8 mouse cellular contexts compared by ENCODE assay signal in the genomic region with DNA sequence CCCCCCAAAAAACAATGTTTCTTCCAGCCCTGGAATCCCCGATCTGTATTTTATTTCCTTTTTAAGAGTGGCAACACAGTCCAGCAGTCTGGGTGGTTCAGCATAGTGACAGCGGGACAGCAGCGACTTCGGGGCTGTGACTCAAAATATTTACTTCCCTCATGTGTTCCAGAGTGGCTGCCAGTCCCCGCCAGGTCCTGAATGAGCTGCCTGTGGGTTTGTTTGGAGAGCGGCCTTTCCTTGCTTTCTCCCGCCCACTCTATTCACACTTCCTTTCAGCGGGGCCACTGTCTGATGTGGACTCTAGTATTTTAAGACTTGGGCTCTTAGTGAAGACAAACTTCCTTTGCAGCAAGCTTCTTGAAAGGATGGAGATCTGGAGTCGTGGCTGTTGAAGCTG. TPM values are rescaled to one million over a fixed set of nuclear protein-coding genes. Genes with fewer than 3 reads are reported as not detected.
A peak's percentile ranks its signal among the peaks of the same experiment; 100 is the strongest.
DNase-seq lines count a peak whose midpoint lies in the region; ATAC-seq and TF ChIP-seq lines count a peak whose summit lies in the region.

No protein-coding gene starts in this region.

- peaks cover 6% of the 10 kb centered on the region for H3K4me1 ChIP-seq in liver, postnatal 0 days (ENCODE audit: insufficient read depth)
- H3K4me1 ChIP-seq in liver, embryonic 12.5 days, result peaks cover 25% of the 10 kb centered on the region

- 0 out of 2 replicates have a peak, but pooled peaks have one; percentile 20 for ATAC-seq in liver, postnatal 0 days
- no peak for ATAC-seq in liver, embryonic 12.5 days

- TF ChIP-seq EP300 in liver, postnatal 0 days (IDR thresholded peaks at IDR 0.05; ENCODE audit: low read depth), result no peak

- no peaks in the 10 kb centered on the region for H3K27me3 ChIP-seq in liver, postnatal 0 days (ENCODE audit: insufficient read depth, low read length)
- no peaks in the 10 kb centered on the region for H3K27me3 ChIP-seq in liver, embryonic 12.5 days (replicated peaks)

- WGBS in liver, postnatal 0 days (ENCODE audit: insufficient replicate concordance), result 19% methylated on average over 9 of the region's 9 CpGs
- WGBS in liver, embryonic 12.5 days (ENCODE audit: insufficient replicate concordance), result 31% methylated on average over 9 of the region's 9 CpGs

- no peak overlapping the region for H3K9ac ChIP-seq in liver, postnatal 0 days (replicated peaks)
- no peak overlapping the region for H3K9ac ChIP-seq in liver, embryonic 12.5 days

- no peaks in the 10 kb centered on the region for H3K9me3 ChIP-seq in liver, postnatal 0 days (ENCODE audit: low read length)
- no peaks in the 10 kb centered on the region for H3K9me3 ChIP-seq in liver, embryonic 12.5 days (replicated peaks)

- H3K4me2 ChIP-seq in liver, postnatal 0 days (ENCODE audit: low read depth, low read length), result no peak overlapping the region
- H3K4me2 ChIP-seq in liver, embryonic 12.5 days, result no peak overlapping the region

- TF ChIP-seq CTCF in liver, postnatal 0 days (IDR thresholded peaks at IDR 0.05; ENCODE audit: low read depth), result no peak

- peak; percentile 52 for DNase-seq in embryo, embryonic 10 days (ENCODE audit: low spot score)
- DNase-seq in embryo, embryonic 9.5 days (ENCODE audit: extremely low spot score), result no peak
- no peak for DNase-seq in liver, postnatal 0 days
- peak; percentile 28 to 37 for DNase-seq in layer of hippocampus, postnatal 10 days (ENCODE audit: low spot score in 2 of 2)
- DNase-seq in right cerebral cortex, postnatal 10 days (ENCODE audit: low spot score in 2 of 2), result peak; percentile 69 to 71
- no peak for DNase-seq in c-Kit-positive CD71-positive TER-119-positive erythroid progenitor cells, embryonic 14.5 days (ENCODE audit: low spot score)
- no peak for DNase-seq in ovary, postnatal 10 days (ENCODE audit: low spot score)

- no peak overlapping the region for H3K27ac ChIP-seq in liver, postnatal 0 days (ENCODE audit: low read depth)
- H3K27ac ChIP-seq in liver, embryonic 12.5 days, result no peak overlapping the region

- H3K36me3 ChIP-seq in liver, postnatal 0 days (replicated peaks; ENCODE audit: insufficient read depth, low read length), result peaks cover 7% of the 10 kb centered on the region
- peaks cover 3% of the 10 kb centered on the region; the same call in 1 of the 2 replicates for H3K36me3 ChIP-seq in liver, embryonic 12.5 days

- no peak overlapping the region for H3K4me3 ChIP-seq in liver, postnatal 0 days (ENCODE audit: low read depth, low read length)
- no peak overlapping the region for H3K4me3 ChIP-seq in liver, embryonic 12.5 days

RNA-seq across cellular contexts. Expression of a gene that starts 18.0 kb away (rescaled TPM):
- polyA plus RNA-seq in liver, postnatal 0 days (2015; fragmentation: Nextera tagmentation; extraction: Ambion mirVana), result 25.1 and 26.5 TPM in 2 replicates
- polyA plus RNA-seq in liver, embryonic 12.5 days (2016; fragmentation: Nextera tagmentation; extraction: Ambion mirVana), result 22.7 and 24.5 TPM in 2 replicates
- total RNA-seq in layer of hippocampus, postnatal 10 days (2021), result 10 to 100 TPM; 50.4 to 52.3 TPM

Comparison
In these comparisons a context has a peak if more than half of its experiments do, and no peak if none do; other contexts are left out.
1. DNase-seq: peak in embryo, embryonic 10 days (single experiment), layer of hippocampus, postnatal 10 days (2 of 2) and right cerebral cortex, postnatal 10 days (2 of 2); none in embryo, embryonic 9.5 days (single experiment), liver, postnatal 0 days (single experiment), c-Kit-positive CD71-positive TER-119-positive erythroid progenitor cells, embryonic 14.5 days (single experiment) and ovary, postnatal 10 days (single experiment).